Mouse (Mus musculus): ENCODE data around the gene Prkacb. TPM values are rescaled to one million over a fixed set of nuclear protein-coding genes. Genes with fewer than 3 reads are reported as not detected.

The Prkacb gene
- polyA plus RNA-seq, 1 experiment from 2014 or later = 53.5 TPM

DNA sequence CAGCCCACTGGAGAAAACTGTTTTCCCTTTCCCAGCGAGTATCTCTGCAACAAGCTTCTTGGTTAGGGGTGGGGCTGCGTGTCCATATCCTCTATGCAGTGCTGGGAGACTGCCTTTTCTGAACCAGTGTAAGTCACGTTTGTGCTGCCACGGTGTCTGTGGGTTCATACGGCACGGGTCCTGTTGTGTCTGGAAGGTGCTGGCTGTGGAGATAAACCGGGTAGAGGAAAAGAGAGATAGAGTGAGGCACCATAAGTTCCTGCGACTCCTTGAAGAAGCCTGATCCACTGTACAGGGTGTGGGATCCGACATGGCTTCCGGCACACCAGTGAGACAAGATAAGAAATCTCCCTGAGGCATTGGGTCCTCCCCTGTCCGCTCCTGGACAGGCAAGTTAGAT, 112.7 kb downstream of the Prkacb start:
- no peaks in the 10 kb centered on the region for H3K9me3 ChIP-seq (replicated peaks; ENCODE audit: control insufficient read depth, low read length)
- no peak overlapping the region for H3K27ac ChIP-seq (ENCODE audit: low read length)
- peaks cover 10% of the 10 kb centered on the region; the same call in 1 of the 2 replicates for H3K4me1 ChIP-seq (ENCODE audit: control insufficient read depth, insufficient read depth, low read length)
- no peak; the same call in 1 of the 2 replicates for ATAC-seq (replicated peaks; ENCODE audit: extremely low read depth, insufficient read depth, low FRiP score)
- H3K4me3 ChIP-seq (ENCODE audit: low read length) = 0 out of 2 replicates have a peak overlapping the region, but pooled peaks have one; percentile 13
- 39% methylated on average over 11 of the region's 11 CpGs for WGBS
- H3K36me3 ChIP-seq (ENCODE audit: control insufficient read depth, insufficient read depth) = no peaks in the 10 kb centered on the region
- H3K4me2 ChIP-seq (ENCODE audit: low read depth, low read length) = peak overlapping the region; percentile 46
- H3K9ac ChIP-seq (ENCODE audit: low read length) = no peak overlapping the region
- H3K27me3 ChIP-seq (ENCODE audit: control insufficient read depth, insufficient read depth, low read length) = no peaks in the 10 kb centered on the region

- no peaks in the 10 kb centered on the region for H3K27me3 ChIP-seq (ENCODE audit: control insufficient read depth, insufficient read depth, low read length)
- no peaks in the 10 kb centered on the region for H3K9me3 ChIP-seq (replicated peaks; ENCODE audit: control insufficient read depth, low read length)
- H3K36me3 ChIP-seq (ENCODE audit: control insufficient read depth, insufficient read depth) = no peaks in the 10 kb centered on the region
- H3K4me2 ChIP-seq (ENCODE audit: low read depth, low read length) = peak overlapping the region; percentile 23; the same call in 1 of the 2 replicates
- WGBS = 25% methylated on average over 11 of the region's 11 CpGs
- no peak for ATAC-seq (replicated peaks; ENCODE audit: extremely low read depth, insufficient read depth, low FRiP score)
- H3K27ac ChIP-seq (ENCODE audit: low read length) = no peak overlapping the region
- H3K4me1 ChIP-seq (ENCODE audit: control insufficient read depth, insufficient read depth, low read length) = peaks cover 10% of the 10 kb centered on the region; the same call in 1 of the 2 replicates
- no peak overlapping the region for H3K4me3 ChIP-seq (ENCODE audit: low read length)
- H3K9ac ChIP-seq (ENCODE audit: low read length) = peak overlapping the region; percentile 30; the same call in 1 of the 2 replicates
These were observed 113.8 kb downstream of the Prkacb start for GRCm38 (mm10) chr3:146698982-146699381.

DNA sequence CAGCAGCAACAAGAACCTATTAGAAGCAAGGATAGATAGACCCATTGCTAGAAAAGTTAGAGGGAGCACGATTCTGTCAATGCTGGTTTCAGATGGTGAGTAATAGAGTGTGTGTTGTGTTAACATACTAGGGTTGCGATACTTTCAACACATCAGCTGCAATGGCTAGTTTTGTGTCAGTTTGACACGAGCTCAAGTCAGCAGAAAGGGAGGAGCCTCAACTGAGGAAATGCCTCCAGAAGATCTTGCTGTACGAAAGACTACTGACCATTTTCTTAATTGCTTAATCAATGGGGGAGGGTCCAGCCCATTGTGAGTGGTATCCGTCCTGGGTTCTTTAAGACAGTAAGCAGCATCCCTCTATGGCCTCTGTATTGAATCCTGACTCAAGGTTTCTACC, 120.2 kb downstream of the Prkacb start:
- 74% methylated on average over 5 of the region's 5 CpGs for WGBS
- Histone ChIP-seq H3K9ac (ENCODE audit: low read length) (no peak overlapping the region), H3K27ac (ENCODE audit: low read length) (no peak overlapping the region), H3K27me3 (ENCODE audit: control insufficient read depth, insufficient read depth, low read length) (no peaks in the 10 kb centered on the region), H3K9me3 (replicated peaks; ENCODE audit: control insufficient read depth, low read length) (no peaks in the 10 kb centered on the region), H3K4me3 (ENCODE audit: low read length) (no peak overlapping the region), H3K4me2 (ENCODE audit: low read depth, low read length) (no peak overlapping the region), H3K36me3 (ENCODE audit: control insufficient read depth, insufficient read depth) (no peaks in the 10 kb centered on the region), H3K4me1 (ENCODE audit: control insufficient read depth, insufficient read depth, low read length) (peaks cover 9% of the 10 kb centered on the region)
- ATAC-seq (replicated peaks; ENCODE audit: extremely low read depth, insufficient read depth, low FRiP score) = no peak

- Histone ChIP-seq H3K9ac (ENCODE audit: low read length) (no peak overlapping the region), H3K4me3 (ENCODE audit: low read length) (no peak overlapping the region), H3K4me2 (ENCODE audit: low read depth, low read length) (peak overlapping the region; percentile 20; the same call in 1 of the 2 replicates), H3K9me3 (replicated peaks; ENCODE audit: control insufficient read depth, low read length) (no peaks in the 10 kb centered on the region), H3K36me3 (ENCODE audit: control insufficient read depth, insufficient read depth) (no peaks in the 10 kb centered on the region), H3K4me1 (ENCODE audit: control insufficient read depth, insufficient read depth, low read length) (peaks cover 35% of the 10 kb centered on the region), H3K27me3 (ENCODE audit: control insufficient read depth, insufficient read depth, low read length) (no peaks in the 10 kb centered on the region), H3K27ac (ENCODE audit: low read length) (peak overlapping the region; percentile 89)
- WGBS = 32% methylated on average over 4 of the region's 4 CpGs
- peak; percentile 30; the same call in 1 of the 2 replicates for ATAC-seq (replicated peaks; ENCODE audit: extremely low read depth, insufficient read depth, low FRiP score)
These were observed 125.6 kb downstream of the Prkacb start for GRCm38 (mm10) chr3:146687121-146687725.

- Histone ChIP-seq H3K9ac (ENCODE audit: low read length) (no peak overlapping the region), H3K27me3 (ENCODE audit: control insufficient read depth, insufficient read depth, low read length) (no peaks in the 10 kb centered on the region), H3K4me2 (ENCODE audit: low read depth, low read length) (no peak overlapping the region), H3K4me1 (ENCODE audit: control insufficient read depth, insufficient read depth, low read length) (peaks cover 42% of the 10 kb centered on the region), H3K27ac (ENCODE audit: low read length) (peak overlapping the region; percentile 13; the same call in 1 of the 2 replicates), H3K36me3 (ENCODE audit: control insufficient read depth, insufficient read depth) (no peaks in the 10 kb centered on the region), H3K9me3 (replicated peaks; ENCODE audit: control insufficient read depth, low read length) (no peaks in the 10 kb centered on the region), H3K4me3 (ENCODE audit: low read length) (no peak overlapping the region)
- 76% methylated on average over 8 of the region's 8 CpGs for WGBS
- ATAC-seq (replicated peaks; ENCODE audit: extremely low read depth, insufficient read depth, low FRiP score) = no peak
These were observed 126.4 kb downstream of the Prkacb start for GRCm38 (mm10) chr3:146686428-146686827.

GRCm38 (mm10) chr3:146684811-146685675, 127.7 kb downstream of the Prkacb start, which contains the start of gene Samd13:
TSS of gene Samd13 (minus strand) at chr3:146685592.
- Histone ChIP-seq H3K36me3 (ENCODE audit: control insufficient read depth, insufficient read depth) (no peaks in the 10 kb centered on the region), H3K27ac (ENCODE audit: low read length) (peak within 1 kb of the TSS; percentile 42), H3K4me3 (ENCODE audit: low read length) (peak within 1 kb of the TSS; percentile 72), H3K4me2 (ENCODE audit: low read depth, low read length) (peak within 1 kb of the TSS; percentile 96), H3K9ac (ENCODE audit: low read length) (peak within 1 kb of the TSS; percentile 83), H3K27me3 (ENCODE audit: control insufficient read depth, insufficient read depth, low read length) (no peaks in the 10 kb centered on the region), H3K9me3 (replicated peaks; ENCODE audit: control insufficient read depth, low read length) (no peaks in the 10 kb centered on the region), H3K4me1 (ENCODE audit: control insufficient read depth, insufficient read depth, low read length) (peaks cover 42% of the 10 kb centered on the region)
- 2% methylated on average over 50 of the region's 50 CpGs for WGBS
- peak; percentile 84 for ATAC-seq (replicated peaks; ENCODE audit: extremely low read depth, insufficient read depth, low FRiP score)

DNA sequence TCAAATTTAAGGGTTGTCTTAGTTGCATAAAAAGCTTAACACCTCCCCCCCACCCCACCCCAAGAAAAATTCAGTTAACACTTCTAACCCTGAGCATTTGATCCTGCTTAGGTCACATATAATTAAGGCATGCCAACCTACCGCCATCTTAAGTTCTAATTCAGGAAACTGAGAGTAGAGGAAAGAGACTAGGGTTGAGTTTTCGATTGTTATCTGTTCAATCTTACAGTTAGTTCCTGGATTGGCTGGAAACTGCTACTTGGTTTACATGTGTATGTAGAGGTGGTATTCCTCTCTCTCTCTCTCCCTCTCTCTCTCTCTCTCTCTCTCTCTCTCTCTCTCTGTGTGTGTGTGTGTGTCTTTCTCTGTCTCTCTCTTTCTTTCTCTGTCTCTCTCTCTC, 129.7 kb downstream of the Prkacb start:
- H3K27me3 ChIP-seq (ENCODE audit: control insufficient read depth, insufficient read depth, low read length) = no peaks in the 10 kb centered on the region
- no peak overlapping the region for H3K9ac ChIP-seq (ENCODE audit: low read length)
- H3K4me3 ChIP-seq (ENCODE audit: low read length) = no peak overlapping the region
- peak overlapping the region; percentile 41 for H3K27ac ChIP-seq (ENCODE audit: low read length)
- ATAC-seq (replicated peaks; ENCODE audit: extremely low read depth, insufficient read depth, low FRiP score) = no peak
- peak overlapping the region; percentile 53 for H3K4me2 ChIP-seq (ENCODE audit: low read depth, low read length)
- peaks cover 39% of the 10 kb centered on the region for H3K4me1 ChIP-seq (ENCODE audit: control insufficient read depth, insufficient read depth, low read length)
- no peaks in the 10 kb centered on the region for H3K9me3 ChIP-seq (replicated peaks; ENCODE audit: control insufficient read depth, low read length)
- H3K36me3 ChIP-seq (ENCODE audit: control insufficient read depth, insufficient read depth) = no peaks in the 10 kb centered on the region
- WGBS = 60% methylated on average over 2 of the region's 2 CpGs

- Histone ChIP-seq H3K36me3 (ENCODE audit: control insufficient read depth, insufficient read depth) (no peaks in the 10 kb centered on the region), H3K27me3 (ENCODE audit: control insufficient read depth, insufficient read depth, low read length) (no peaks in the 10 kb centered on the region), H3K27ac (ENCODE audit: low read length) (peak overlapping the region; percentile 41), H3K9ac (ENCODE audit: low read length) (peak overlapping the region; percentile 37), H3K4me2 (ENCODE audit: low read depth, low read length) (peak overlapping the region; percentile 53), H3K4me1 (ENCODE audit: control insufficient read depth, insufficient read depth, low read length) (peaks cover 30% of the 10 kb centered on the region), H3K9me3 (replicated peaks; ENCODE audit: control insufficient read depth, low read length) (no peaks in the 10 kb centered on the region), H3K4me3 (ENCODE audit: low read length) (peak overlapping the region; percentile 39)
- no peak for ATAC-seq (replicated peaks; ENCODE audit: extremely low read depth, insufficient read depth, low FRiP score)
- 39% methylated on average over 13 of the region's 13 CpGs for WGBS
These were observed 130.6 kb downstream of the Prkacb start for GRCm38 (mm10) chr3:146682140-146682651.

All from heart, embryonic 16.5 days (tissue).